Mouse (Mus musculus) G1E (cell line): ENCODE measurements around the gene Maml3.

Experiments
- CTCF ChIP-seq: IDR thresholded peaks from 2 replicates; pipeline ENCODE4 v1.5.1; 2012; ENCODE audit warnings: low read depth, low read length, inconsistent platforms, mixed read lengths
- GATA1 ChIP-seq: IDR thresholded peaks from 2 replicates; pipeline ENCODE4 v1.6.1; 2012; ENCODE audit warnings: borderline replicate concordance, low read length, inconsistent platforms, mixed read lengths
- POLR2AphosphoS5 ChIP-seq: IDR thresholded peaks from 2 replicates; pipeline ENCODE4 v1.6.1; 2012; ENCODE audit warnings: low read depth, low read length, inconsistent platforms; ENCODE audit not compliant: insufficient replicate concordance
- TAL1 ChIP-seq: conservative IDR thresholded peaks from 2 replicates; pipeline ENCODE4 v1.6.1; 2012; ENCODE audit warnings: low read depth, low read length, inconsistent platforms, mixed read lengths

GRCm38 (mm10) chr3:52060886-52061285 is 44.0 kb downstream of the Maml3 start:
- TF ChIP-seq CTCF (no peak), GATA1 (no peak), TAL1 (no peak), POLR2AphosphoS5 (no peak)
